Mouse (Mus musculus): ENCODE measurements around the gene OR5BS1P.

GRCm38 (mm10) chr15:98511386-98511928 is 41.8 kb downstream of the OR5BS1P start:
- TF ChIP-seq CTCF (IDR thresholded peaks at IDR 0.05), result no peak
- no peak for TF ChIP-seq EP300 (IDR thresholded peaks at IDR 0.05)

Measured in lung, postnatal 0 days (tissue).